Mouse (Mus musculus) activated CD4-positive, CD25-positive, alpha-beta regulatory T cell, adult 4 months (primary cell): ENCODE data around the gene Ubr3. TPM values are rescaled to one million over a fixed set of nuclear protein-coding genes. Genes with fewer than 3 reads are reported as not detected.

Source experiments
- ATAC-seq: one replicate; pipeline ENCODE4 v1.8.0; 2017
- polyA plus RNA-seq, 2 experiments: library from polyadenylated mRNA; unstranded; fragments of 100-300 nt; shearing (Covaris generic); gene quantifications; one replicate each; pipeline ENCODE4 v1.2.1; 2017

The Ubr3 gene
- polyA plus RNA-seq, 2 experiments from 2014 or later = 13.1 to 16.7 TPM

DNA sequence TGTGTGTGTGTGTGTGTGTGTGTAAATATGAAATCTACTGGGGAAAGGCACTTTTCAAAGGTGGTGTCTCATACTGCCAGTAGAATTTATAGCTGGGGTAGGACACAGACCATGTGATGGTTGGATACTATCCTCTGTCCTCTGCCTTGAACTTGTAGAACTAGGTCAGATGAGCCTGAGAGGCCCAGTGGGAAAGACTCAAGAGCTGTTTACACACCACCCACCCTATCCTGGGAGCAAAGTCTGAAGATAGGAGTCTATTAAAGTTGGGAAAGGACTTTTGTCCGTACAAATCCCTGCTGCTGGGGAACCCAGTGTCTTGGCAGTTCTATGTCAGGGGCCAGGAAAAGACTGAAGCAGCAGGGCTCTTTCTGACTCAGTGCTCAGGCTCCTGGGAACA is 138.3 kb downstream of the Ubr3 start:
- no peak for ATAC-seq

DNA sequence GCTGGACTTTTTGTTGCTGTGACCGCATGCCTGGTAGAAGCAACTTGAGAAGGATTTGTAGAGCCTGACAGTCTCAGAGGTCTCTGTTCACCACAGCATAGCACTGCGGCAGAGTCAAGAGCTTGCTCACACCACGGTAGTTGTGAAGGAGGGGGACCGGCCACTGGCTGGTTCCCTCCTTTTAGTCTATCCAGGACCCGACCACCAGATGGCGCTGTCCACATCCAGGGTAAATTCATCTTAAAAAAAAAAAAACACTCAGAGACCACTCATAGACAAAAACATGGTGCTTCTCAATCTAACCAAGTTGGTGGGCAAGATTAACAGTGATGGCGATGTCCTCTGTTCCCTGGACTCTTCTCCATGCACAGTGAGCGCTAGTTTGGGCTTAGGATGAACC is 140.2 kb downstream of the Ubr3 start:
- no peak for ATAC-seq

DNA sequence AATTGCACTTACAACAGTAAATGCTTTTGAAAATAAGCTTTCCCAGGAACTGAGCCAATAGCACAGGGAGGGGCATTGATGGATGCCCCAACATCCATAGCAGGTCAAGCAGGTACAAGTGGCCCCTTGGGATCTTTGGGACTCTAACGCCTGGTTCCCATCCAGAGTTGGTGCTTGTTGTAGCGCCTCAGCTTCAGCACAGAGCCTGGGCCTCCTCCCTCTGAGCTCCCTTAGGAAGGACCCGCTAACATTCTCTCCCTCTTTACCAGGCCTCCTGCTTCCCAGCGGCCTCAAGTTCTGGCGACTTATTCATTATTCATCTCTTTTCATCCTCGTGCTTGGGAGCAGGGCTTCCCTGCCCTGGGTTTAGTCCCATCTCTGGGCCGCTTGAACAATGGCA is 141.7 kb downstream of the Ubr3 start, which contains the start of gene Myo3b:
TSS of gene Myo3b (plus strand) at position 375 of the 400 bp plus-strand sequence.
- no peak for ATAC-seq

DNA sequence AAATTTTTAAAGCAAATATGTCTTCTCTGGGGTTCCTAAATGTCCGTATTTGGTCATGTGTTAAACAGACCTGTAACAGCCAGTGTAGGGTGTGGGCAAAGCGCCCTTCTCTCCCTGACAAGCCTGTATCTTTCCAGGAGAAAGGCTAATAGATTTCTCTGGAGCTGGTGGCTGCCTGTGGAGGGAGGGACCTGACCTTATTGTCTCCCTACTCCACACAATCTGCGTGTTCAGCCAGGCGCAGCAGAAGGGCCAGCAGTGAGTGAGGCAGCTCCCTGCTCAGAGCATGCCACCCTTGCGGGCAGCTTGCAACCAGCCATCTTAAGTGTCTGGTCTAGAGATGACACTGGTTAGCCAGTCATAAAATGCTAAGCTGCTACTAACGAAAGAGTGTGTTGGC is 147.4 kb downstream of the Ubr3 start:
- no peak for ATAC-seq

DNA sequence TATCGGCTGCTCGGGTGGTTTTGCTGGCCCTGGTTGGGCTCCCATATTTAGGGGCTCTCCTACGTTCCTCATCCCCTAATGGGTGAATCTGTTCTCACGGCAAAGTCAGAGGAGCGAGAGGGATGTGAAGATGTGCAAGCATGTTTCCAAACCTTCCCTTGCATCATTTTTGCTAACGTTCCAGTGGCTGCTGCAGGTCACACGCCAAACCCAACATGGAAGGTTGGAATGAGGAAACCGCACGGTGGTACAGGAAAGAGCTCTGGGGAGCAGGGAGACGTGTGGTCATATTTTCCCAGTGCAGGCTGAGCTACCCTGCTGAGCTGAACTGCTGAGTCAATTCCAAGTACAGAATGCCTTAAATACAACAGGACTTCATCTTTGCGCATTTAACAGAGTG is 150.8 kb downstream of the Ubr3 start:
- no peak for ATAC-seq

DNA sequence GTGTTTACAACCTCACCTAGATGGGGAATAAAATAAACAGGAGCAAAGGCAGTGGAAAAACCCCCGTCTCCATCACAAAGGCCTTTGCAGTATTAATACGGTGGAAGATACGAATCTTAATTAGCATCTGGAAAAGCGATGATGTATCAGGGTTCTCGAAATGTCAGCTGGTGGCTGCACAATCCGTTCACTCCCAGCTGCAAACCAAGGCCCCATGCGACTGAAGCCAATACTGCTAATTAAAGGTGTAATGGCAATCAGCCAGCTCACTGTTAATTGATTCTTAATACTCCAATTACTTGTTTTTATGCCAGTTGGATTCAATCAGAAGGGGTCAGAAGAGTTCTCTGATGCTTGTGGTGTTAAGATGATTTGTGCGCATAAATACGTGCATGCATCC is 156.8 kb downstream of the Ubr3 start:
- ATAC-seq = no peak

DNA sequence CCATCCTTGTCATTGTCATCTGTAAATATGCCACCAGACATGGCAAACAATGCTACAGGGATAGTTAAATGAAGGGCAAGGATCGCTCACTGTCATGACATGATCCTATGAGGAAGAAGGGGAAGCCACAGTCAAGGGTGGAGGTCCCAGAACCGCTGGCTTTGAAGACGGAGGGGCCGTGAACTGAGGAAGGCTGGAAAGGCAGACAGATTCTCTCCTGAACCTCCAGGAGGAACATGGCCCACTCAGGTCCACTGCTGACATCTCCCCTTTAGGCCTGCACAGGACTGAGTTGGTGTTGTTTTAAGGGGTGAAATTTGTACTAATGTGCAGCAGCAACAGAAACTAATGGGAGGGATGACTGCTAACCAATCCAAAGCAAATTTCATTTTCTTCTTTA is 161.2 kb downstream of the Ubr3 start:
- ATAC-seq = no peak

DNA sequence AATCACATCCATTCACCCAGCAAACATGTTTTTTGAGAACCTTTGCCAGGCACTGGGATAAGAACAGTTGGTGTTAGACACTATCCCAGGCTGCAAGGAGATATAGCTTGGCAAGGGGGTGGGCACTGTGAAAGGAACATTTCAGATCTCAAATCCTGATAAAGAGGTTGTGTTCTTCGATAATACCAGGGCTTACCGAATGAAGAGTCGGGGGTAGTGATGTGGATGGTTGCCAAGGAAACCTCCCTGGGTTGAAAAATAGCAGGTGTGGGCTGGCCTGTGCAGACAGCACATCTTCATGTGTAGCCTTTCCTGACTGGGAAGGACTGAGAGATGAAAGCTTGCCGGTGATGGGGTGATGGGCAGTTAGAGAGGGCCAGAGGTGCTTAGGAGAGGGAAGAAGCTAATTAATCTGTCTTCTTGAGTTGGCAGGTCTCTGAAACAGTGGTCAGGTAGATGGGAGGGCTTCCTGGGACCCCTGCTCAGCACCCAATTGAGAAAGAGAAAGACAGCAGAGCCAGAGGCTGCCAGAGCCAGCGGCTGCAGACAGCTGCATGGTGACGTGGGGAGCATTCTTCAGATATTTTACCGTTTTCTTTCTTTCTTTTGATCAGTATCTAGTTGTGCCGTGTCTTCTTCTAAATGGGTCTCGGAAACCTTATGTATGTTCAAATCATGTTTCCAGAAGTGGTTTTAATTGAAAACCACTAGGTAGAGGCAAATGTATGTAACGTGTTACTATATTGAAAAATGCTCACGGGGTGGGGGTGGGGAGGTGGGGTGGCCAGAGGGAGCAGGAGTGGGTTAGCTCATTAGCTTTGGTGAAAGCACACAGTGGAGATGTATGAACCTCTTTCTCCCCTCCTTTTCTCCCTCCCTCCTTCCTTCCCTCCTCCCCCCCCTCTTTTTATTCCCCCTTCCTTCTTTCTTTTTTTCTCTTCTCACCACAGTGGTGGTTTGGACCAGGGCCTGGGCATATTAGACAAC is 163.6 kb downstream of the Ubr3 start:
- no peak for ATAC-seq

DNA sequence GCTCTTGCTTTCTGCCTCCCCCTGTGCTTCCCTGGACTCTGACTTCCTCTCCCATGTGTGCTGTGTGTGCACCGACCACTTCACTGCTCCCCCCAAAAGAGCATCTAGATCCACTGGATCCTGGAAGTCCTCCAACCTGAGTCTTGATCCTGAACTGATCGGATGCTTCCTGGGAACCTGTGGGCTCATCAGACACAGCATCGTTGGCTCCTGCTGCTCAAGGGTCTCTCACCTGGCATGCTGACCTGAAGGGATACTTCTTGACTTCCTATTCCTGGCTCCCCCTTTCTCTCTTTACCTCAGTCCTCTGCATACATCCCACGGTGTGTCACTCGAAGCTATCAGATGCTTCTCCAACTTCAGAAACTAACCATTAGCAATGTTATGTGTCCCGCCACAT is 168.1 kb downstream of the Ubr3 start:
- no peak for ATAC-seq

DNA sequence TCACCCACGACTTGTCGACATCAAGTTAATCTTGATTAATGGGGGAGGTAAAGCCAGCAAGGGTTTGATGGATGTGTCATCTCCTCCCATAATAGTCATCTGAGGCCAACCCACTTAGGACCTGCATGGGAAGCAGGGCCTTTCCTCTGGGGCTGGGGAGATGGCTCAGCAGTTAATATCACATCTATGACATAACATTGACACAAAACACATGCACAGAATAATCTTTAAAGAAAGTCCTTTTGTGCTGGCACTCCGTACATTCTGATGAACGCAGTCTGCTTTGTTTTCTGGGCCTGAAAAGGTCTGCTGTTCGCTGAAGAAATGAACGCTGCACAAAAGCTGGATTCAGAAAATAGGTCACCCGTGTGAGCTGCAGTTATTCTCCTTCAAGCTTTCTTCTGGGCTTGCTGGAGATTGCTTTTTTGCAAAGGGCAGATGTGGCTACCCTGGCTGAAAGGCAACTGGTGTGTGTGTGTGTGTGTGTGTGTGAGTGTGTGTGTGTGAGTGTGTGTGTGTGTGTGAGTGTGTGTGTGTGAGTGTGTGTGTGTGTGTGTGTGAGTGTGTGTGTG is 168.8 kb downstream of the Ubr3 start:
- no peak for ATAC-seq

DNA sequence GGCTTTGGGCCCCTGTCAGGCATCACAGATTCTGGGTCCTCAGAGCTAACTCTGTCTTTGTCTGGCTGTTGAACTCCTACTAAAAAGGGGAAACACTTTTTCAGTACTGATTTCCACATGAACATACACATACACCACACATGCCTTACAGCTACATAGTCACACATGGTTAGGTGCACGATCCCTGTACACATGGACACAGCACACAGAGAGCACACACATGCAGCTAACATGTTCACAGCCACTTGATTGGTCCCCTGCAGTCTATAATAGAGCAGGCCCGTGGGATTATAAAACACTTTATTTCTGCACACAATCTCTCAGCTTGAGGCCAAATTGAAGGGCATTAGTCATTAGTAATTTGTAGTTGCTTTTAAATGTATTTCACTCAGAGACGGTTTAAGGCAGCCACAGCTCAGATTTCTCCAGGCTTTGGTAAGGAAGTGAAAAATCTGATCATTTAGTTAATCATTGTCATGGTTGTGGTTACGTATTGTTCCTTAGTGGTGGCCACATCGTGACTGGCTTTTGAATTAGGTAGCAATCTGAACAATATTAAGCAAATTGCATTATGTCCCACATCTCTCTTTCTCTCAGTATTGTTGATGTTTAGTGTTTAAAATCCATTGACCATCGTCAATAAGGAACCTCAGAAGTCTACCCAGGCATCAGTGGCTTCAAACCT is 169.4 kb downstream of the Ubr3 start:
- no peak for ATAC-seq

DNA sequence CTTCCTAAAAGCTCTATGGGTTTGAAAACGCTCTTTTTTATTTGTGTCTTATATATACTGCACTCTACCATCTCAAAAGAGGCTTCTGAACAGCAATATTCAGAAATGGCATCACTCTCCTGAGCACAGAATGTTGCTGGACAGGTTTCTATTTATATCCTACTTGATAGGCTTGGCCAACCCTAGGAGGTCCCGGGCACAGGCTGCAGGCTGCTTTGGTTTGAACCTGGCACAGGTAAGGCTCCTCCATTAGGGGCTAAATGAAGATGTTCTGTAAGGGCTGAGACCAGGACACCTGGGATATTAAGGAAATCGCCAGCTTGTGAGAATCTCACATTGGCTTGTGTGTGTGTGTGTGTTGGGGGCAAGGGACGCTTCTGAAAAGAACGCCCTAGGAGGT is 172.8 kb downstream of the Ubr3 start:
- no peak for ATAC-seq

Other genes starting within 250 kb of the Ubr3 start
- not detected for gene Klhl41, start 227.1 kb upstream of the Ubr3 start, polyA plus RNA-seq
- gene Fastkd1, start 183.7 kb upstream of the Ubr3 start, polyA plus RNA-seq = 10 to 100 TPM in 1 of 2 experiments, 1 to 10 TPM in 1; 8.4 to 10.6 TPM
- 100 to 1,000 TPM; 176 to 203 TPM for gene Ppig, start 174.7 kb upstream of the Ubr3 start, polyA plus RNA-seq
- gene Ccdc173, start 107.7 kb upstream of the Ubr3 start, polyA plus RNA-seq = 1 to 10 TPM; 3.8 to 4.7 TPM
- gene Phospho2, start 107.6 kb upstream of the Ubr3 start, polyA plus RNA-seq = 10 to 100 TPM; 44.8 to 47.8 TPM
- under 1 TPM in 1 of 2 experiments, not detected in 1; 0.34 TPM for gene Klhl23, start 75.3 kb upstream of the Ubr3 start, polyA plus RNA-seq
- gene Ssb, start 35.7 kb upstream of the Ubr3 start, polyA plus RNA-seq = 100 to 1,000 TPM; 313 to 322 TPM
- 10 to 100 TPM; 57.9 to 63.0 TPM for gene Mettl5, start 11.6 kb upstream of the Ubr3 start, polyA plus RNA-seq
- 10 to 100 TPM in 1 of 2 experiments, 1 to 10 TPM in 1; 8.3 to 12.4 TPM for gene Myo3b, start 141.9 kb downstream of the Ubr3 start, polyA plus RNA-seq